ENCODE assay signal across 25 mouse cellular contexts in the genomic region with DNA sequence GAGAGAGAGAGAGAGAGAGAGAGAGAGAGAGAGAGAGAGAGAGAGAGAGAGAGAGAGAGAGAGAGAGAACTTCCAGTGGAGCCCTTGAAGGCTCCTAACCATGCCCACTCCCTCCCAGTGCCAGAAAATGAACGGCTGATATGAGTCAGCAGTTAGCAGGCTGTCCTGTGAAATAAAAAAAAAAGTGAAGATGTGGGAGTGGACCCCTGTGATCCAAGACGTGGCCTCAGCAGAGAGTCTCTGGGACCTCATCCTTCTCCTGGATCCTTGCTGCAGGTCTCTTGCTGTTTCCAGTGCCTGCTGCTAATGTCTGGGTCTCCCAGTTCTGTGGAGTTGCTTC. TPM values are rescaled to one million over a fixed set of nuclear protein-coding genes. Genes with fewer than 3 reads are reported as not detected.
DNase-seq lines count a peak whose midpoint lies in the region; ATAC-seq lines count a peak whose summit lies in the region.
"Had no signal": no experiment of that assay in that cellular context is flagged by ENCODE, and none has a peak within 500 bp of the region (broad histone marks: within the 10 kb centered on the region; RNA-seq: fewer than 3 reads in every experiment).

No protein-coding gene starts in this region.

- no peak overlapping the region for H3K4me2 ChIP-seq in liver, embryonic 12.5 days
- H3K4me2 ChIP-seq in hindbrain, embryonic 14.5 days (replicated peaks): no peak overlapping the region
- H3K4me2 ChIP-seq: embryonic facial prominence, embryonic 13.5 days; intestine, embryonic 15.5 days; liver, embryonic 15.5 days; midbrain, embryonic 12.5 days; neural tube, embryonic 15.5 days had no signal

- H3K27ac ChIP-seq in liver, embryonic 12.5 days: no peak overlapping the region
- no peak overlapping the region for H3K27ac ChIP-seq in hindbrain, embryonic 14.5 days
- H3K27ac ChIP-seq: embryonic facial prominence, embryonic 13.5 days; hindbrain, postnatal 0 days; intestine, embryonic 15.5 days; layer of hippocampus, adult 2 months; liver, embryonic 15.5 days; midbrain, embryonic 12.5 days; neural tube, embryonic 15.5 days had no signal

- no peaks in the 10 kb centered on the region for H3K36me3 ChIP-seq in liver, embryonic 12.5 days
- H3K36me3 ChIP-seq in hindbrain, embryonic 14.5 days (replicated peaks; ENCODE audit: control insufficient read depth, insufficient read depth): no peaks in the 10 kb centered on the region
- H3K36me3 ChIP-seq: embryonic facial prominence, embryonic 13.5 days; G1E; intestine, embryonic 15.5 days; liver, embryonic 15.5 days; midbrain, embryonic 12.5 days; neural tube, embryonic 15.5 days had no signal

- no peaks in the 10 kb centered on the region for H3K27me3 ChIP-seq in liver, embryonic 12.5 days (replicated peaks)
- no peaks in the 10 kb centered on the region for H3K27me3 ChIP-seq in hindbrain, embryonic 14.5 days (ENCODE audit: control insufficient read depth, insufficient read depth, low read length)
- H3K27me3 ChIP-seq: embryonic facial prominence, embryonic 13.5 days; intestine, embryonic 15.5 days; liver, embryonic 15.5 days; megakaryocyte, embryonic 14.5 days; midbrain, embryonic 12.5 days; neural tube, embryonic 15.5 days; Patski had no signal

- WGBS in liver, embryonic 12.5 days (ENCODE audit: insufficient replicate concordance): 35% methylated on average over 2 of the region's 2 CpGs
- WGBS in hindbrain, embryonic 14.5 days: 67% methylated on average over 2 of the region's 2 CpGs

- peak; percentile 83 for DNase-seq in heart, adult 11 months
- no peak for DNase-seq in heart, postnatal 10 days
- DNase-seq in ovary, adult 18-20 months (ENCODE audit: low spot score): peak; percentile 8
- no peak for DNase-seq in ovary, postnatal 10 days (ENCODE audit: low spot score)
- DNase-seq in fibroblast of lung, adult 2 months (ENCODE audit: low read depth): peak; percentile 27
- no peak for DNase-seq in hindbrain, embryonic 14.5 days (ENCODE audit: low spot score)
- DNase-seq: cerebellum, adult 11-12 months; cerebellum, adult 9-11 months; gastrocnemius, postnatal 10 days; liver; right cerebral cortex, adult 18-20 months; thymus, adult 18-20 months; thymus, postnatal 25 days had no signal

- no peaks in the 10 kb centered on the region for H3K4me1 ChIP-seq in liver, embryonic 12.5 days
- no peaks in the 10 kb centered on the region for H3K4me1 ChIP-seq in hindbrain, embryonic 14.5 days (replicated peaks; ENCODE audit: control insufficient read depth, insufficient read depth, low read length)
- H3K4me1 ChIP-seq: intestine, embryonic 15.5 days; liver, embryonic 15.5 days; megakaryocyte, embryonic 14.5 days; midbrain, embryonic 12.5 days; neural tube, embryonic 15.5 days had no signal

- H3K9me3 ChIP-seq in liver, embryonic 12.5 days (replicated peaks): no peaks in the 10 kb centered on the region
- H3K9me3 ChIP-seq in hindbrain, embryonic 14.5 days (ENCODE audit: control insufficient read depth, low read length): no peaks in the 10 kb centered on the region
- H3K9me3 ChIP-seq: embryonic facial prominence, embryonic 13.5 days; G1E; intestine, embryonic 15.5 days; liver, embryonic 15.5 days; midbrain, embryonic 12.5 days; neural tube, embryonic 15.5 days had no signal

- H3K9ac ChIP-seq in liver, embryonic 12.5 days: no peak overlapping the region
- H3K9ac ChIP-seq in hindbrain, embryonic 14.5 days: no peak overlapping the region
- H3K9ac ChIP-seq: embryonic facial prominence, embryonic 13.5 days; intestine, embryonic 15.5 days; liver, embryonic 15.5 days; midbrain, embryonic 12.5 days; neural tube, embryonic 15.5 days had no signal

- intact Hi-C loops in heart, postnatal 10 days (cut with DNase I): no loop called here

- no peak for ATAC-seq in liver, embryonic 12.5 days
- ATAC-seq in hindbrain, embryonic 14.5 days (ENCODE audit: low FRiP score): no peak
- ATAC-seq: forebrain, embryonic 16.5 days; hindbrain, postnatal 0 days; intestine, embryonic 15.5 days; Patski had no signal

- no peak overlapping the region for H3K4me3 ChIP-seq in liver, embryonic 12.5 days
- no peak overlapping the region for H3K4me3 ChIP-seq in hindbrain, embryonic 14.5 days (replicated peaks; ENCODE audit: low read length)
- H3K4me3 ChIP-seq: embryonic facial prominence, embryonic 13.5 days; intestine, embryonic 15.5 days; layer of hippocampus, adult 2 months; liver, embryonic 15.5 days; megakaryocyte, embryonic 14.5 days; midbrain, embryonic 12.5 days; neural tube, embryonic 15.5 days had no signal

RNA-seq across cellular contexts. Expression of a gene that starts 57.9 kb away (rescaled TPM):
- 10 to 100 TPM; 41.4 to 49.1 TPM for total RNA-seq in heart, postnatal 10 days (2021)
- 2.4 TPM in 2 replicates for polyA plus RNA-seq in liver, embryonic 12.5 days (2016; fragmentation: Nextera tagmentation; extraction: Ambion mirVana)
- polyA plus RNA-seq in hindbrain, embryonic 14.5 days (2014; fragmentation: Nextera tagmentation; extraction: Ambion mirVana): 6.0 and 6.2 TPM in 2 replicates
- polyA plus RNA-seq: G1E had no signal

Comparison
In these comparisons a context has a peak if more than half of its experiments do, and no peak if none do; other contexts are left out.
1. DNase-seq: peak in heart, adult 11 months (single experiment), ovary, adult 18-20 months (single experiment) and fibroblast of lung, adult 2 months (single experiment); none in heart, postnatal 10 days (0 of 2), ovary, postnatal 10 days (single experiment) and hindbrain, embryonic 14.5 days (single experiment).